Mouse (Mus musculus) heart, adult 2 months (tissue): ENCODE data around the gene Gm10842. TPM values are rescaled to one million over a fixed set of nuclear protein-coding genes. Genes with fewer than 3 reads are reported as not detected.

ENCODE experiments used
- DNase-seq, 2 experiments: peaks; one replicate each; pipeline ENCODE4 v3.0.0; 2021
- H3K27ac ChIP-seq: fragments of 200-600 bp; 2 replicates; pipeline ENCODE4 v1.8.1; 2022
- H3K27me3 ChIP-seq: fragments of 200-500 bp; 2 replicates; pipeline ENCODE4 v1.6.1; 2012; ENCODE audit warnings: mild to moderate bottlenecking, low read length, inconsistent platforms, mixed read lengths; ENCODE audit not compliant: control insufficient read depth, insufficient read depth
- H3K36me3 ChIP-seq: fragments of 200-500 bp; 2 replicates; pipeline ENCODE4 v1.6.1; 2012; ENCODE audit warnings: low read length, inconsistent platforms; ENCODE audit not compliant: control insufficient read depth, insufficient read depth
- H3K4me1 ChIP-seq: fragments of 200-500 bp; 2 replicates; pipeline ENCODE4 v1.6.1; 2011; ENCODE audit warnings: low read length; ENCODE audit not compliant: control insufficient read depth, insufficient read depth
- H3K4me3 ChIP-seq: fragments of 200-600 bp; 2 replicates; pipeline ENCODE4 v1.8.1; 2022
- H3K79me2 ChIP-seq: fragments of 200-500 bp; replicated peaks from 2 replicates; pipeline ENCODE4 v1.6.1; 2012; ENCODE audit warnings: mild to moderate bottlenecking, inconsistent platforms, low read length, moderate library complexity, mixed read lengths; ENCODE audit not compliant: control insufficient read depth, insufficient read depth
- H3K9ac ChIP-seq: fragments of 200-500 bp; 2 replicates; pipeline ENCODE4 v1.6.1; 2012; ENCODE audit warnings: low read depth, mild to moderate bottlenecking, control low read depth, inconsistent platforms, low read length, mixed read lengths
- CTCF ChIP-seq: fragments of 200-600 bp; IDR thresholded peaks from 2 replicates; pipeline ENCODE4 v1.8.1; 2022; ENCODE audit warnings: antibody characterized with exemption, mild to moderate bottlenecking, moderate library complexity
- EP300 ChIP-seq: fragments of 200-500 bp; IDR thresholded peaks from 2 replicates; pipeline ENCODE4 v1.6.1; 2011; ENCODE audit warnings: low read depth, low read length, control low read depth; ENCODE audit not compliant: insufficient read depth
- POLR2A ChIP-seq: fragments of 200-500 bp; IDR thresholded peaks from 2 replicates; pipeline ENCODE4 v1.6.1; 2011; ENCODE audit warnings: mild to moderate bottlenecking, low read depth, low read length, control low read depth; ENCODE audit not compliant: insufficient read depth
- WGBS: fragments of 180-500 bp; shearing (Covaris S2); methylation state at CpG from one replicate; pipeline ENCODE4 v1.1.7; 2018; 5-methylcytosine and 5-hydroxymethylcytosine counted together
- intact Hi-C: fragments of 180-260 bp; cut with DNase I; formaldehyde crosslinking; loops from one replicate; pipeline ENCODE4 v1.15.1; 2025
- polyA plus RNA-seq: library from polyadenylated mRNA; depleted of rRNA; stranded (reverse); fragments of >200 nt; gene quantifications from 2 replicates; pipeline ENCODE4 v1.2.3, GENCODE M21; 2012
- total RNA-seq, 2 experiments: library from RNA; stranded (reverse); gene quantifications; 2 replicates each; pipeline ENCODE4 v1.2.3; 2021

Gm10842 gene
- total and polyA plus RNA-seq, 3 experiments = not detected

- intact Hi-C loops = no loop called here
- Histone ChIP-seq H3K36me3 (no peaks in the 10 kb centered on the region), H3K4me1 (no peaks in the 10 kb centered on the region), H3K27me3 (no peaks in the 10 kb centered on the region), H3K79me2 (no peaks in the 10 kb centered on the region), H3K4me3 (no peak overlapping the region), H3K27ac (no peak overlapping the region), H3K9ac (no peak overlapping the region)
- WGBS = 57% methylated on average over 4 of the region's 4 CpGs
- DNase-seq = no peak
- TF ChIP-seq POLR2A (no peak), CTCF (no peak), EP300 (no peak)
Measured at GRCm38 (mm10) chr11:105150691-105151090, 4.0 kb downstream of the Gm10842 start.

GRCm38 (mm10) chr11:105151226-105152016 lies 4.7 kb downstream of the Gm10842 start:
- Histone ChIP-seq H3K9ac (no peak overlapping the region), H3K4me3 (no peak overlapping the region), H3K27me3 (no peaks in the 10 kb centered on the region), H3K36me3 (no peaks in the 10 kb centered on the region), H3K4me1 (no peaks in the 10 kb centered on the region), H3K79me2 (no peaks in the 10 kb centered on the region), H3K27ac (no peak overlapping the region)
- DNase-seq = no peak
- TF ChIP-seq EP300 = no peak
- no peak for TF ChIP-seq CTCF
- TF ChIP-seq POLR2A = no peak
- intact Hi-C loops = no loop called here
- WGBS = 25% methylated on average over 19 of the region's 19 CpGs

DNA sequence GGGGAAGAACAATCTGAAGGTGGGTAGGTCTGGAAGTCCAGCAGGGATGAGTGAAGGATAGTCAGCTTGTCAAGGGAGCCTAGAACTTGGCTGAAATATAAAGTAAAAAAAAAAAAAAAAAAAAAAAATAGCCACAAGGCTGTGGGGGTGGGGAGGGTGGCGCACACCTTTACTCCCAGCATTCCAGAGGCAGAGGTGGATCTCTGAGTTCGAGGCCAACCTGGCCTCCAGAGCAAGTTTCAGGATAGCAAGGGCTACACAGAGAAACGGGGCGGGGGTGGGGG lies 5.3 kb downstream of the Gm10842 start:
- 52% methylated on average over 4 of the region's 4 CpGs for WGBS
- Histone ChIP-seq H3K4me3 (no peak overlapping the region), H3K4me1 (no peaks in the 10 kb centered on the region), H3K79me2 (no peaks in the 10 kb centered on the region), H3K36me3 (no peaks in the 10 kb centered on the region), H3K27me3 (no peaks in the 10 kb centered on the region), H3K27ac (no peak overlapping the region), H3K9ac (no peak overlapping the region)
- no peak for TF ChIP-seq CTCF
- TF ChIP-seq EP300 = no peak
- TF ChIP-seq POLR2A = no peak
- no peak for DNase-seq
- intact Hi-C loops = no loop called here

GRCm38 (mm10) chr11:105152357-105152899 lies 5.7 kb downstream of the Gm10842 start:
- H3K27ac ChIP-seq = no peak overlapping the region
- H3K27me3 ChIP-seq = no peaks in the 10 kb centered on the region
- no peak for TF ChIP-seq POLR2A
- TF ChIP-seq CTCF = no peak
- no peak for TF ChIP-seq EP300
- intact Hi-C loops = no loop called here
- H3K4me3 ChIP-seq = no peak overlapping the region
- H3K4me1 ChIP-seq = no peaks in the 10 kb centered on the region
- H3K9ac ChIP-seq = no peak overlapping the region
- 79% methylated on average over 11 of the region's 11 CpGs for WGBS
- H3K36me3 ChIP-seq = no peaks in the 10 kb centered on the region
- DNase-seq = no peak
- H3K79me2 ChIP-seq = no peaks in the 10 kb centered on the region

- no peak overlapping the region for H3K27ac ChIP-seq
- intact Hi-C loops = no loop called here
- no peak overlapping the region for H3K4me3 ChIP-seq
- no peaks in the 10 kb centered on the region for H3K4me1 ChIP-seq
- no peaks in the 10 kb centered on the region for H3K36me3 ChIP-seq
- no peak overlapping the region for H3K9ac ChIP-seq
- DNase-seq = peak; percentile 15 to 29
- WGBS = 32% methylated on average over 12 of the region's 12 CpGs
- no peaks in the 10 kb centered on the region for H3K27me3 ChIP-seq
- no peaks in the 10 kb centered on the region for H3K79me2 ChIP-seq
- TF ChIP-seq POLR2A = no peak
- no peak for TF ChIP-seq CTCF
- no peak for TF ChIP-seq EP300
Measured at GRCm38 (mm10) chr11:105153068-105153833, 6.6 kb downstream of the Gm10842 start.

DNA sequence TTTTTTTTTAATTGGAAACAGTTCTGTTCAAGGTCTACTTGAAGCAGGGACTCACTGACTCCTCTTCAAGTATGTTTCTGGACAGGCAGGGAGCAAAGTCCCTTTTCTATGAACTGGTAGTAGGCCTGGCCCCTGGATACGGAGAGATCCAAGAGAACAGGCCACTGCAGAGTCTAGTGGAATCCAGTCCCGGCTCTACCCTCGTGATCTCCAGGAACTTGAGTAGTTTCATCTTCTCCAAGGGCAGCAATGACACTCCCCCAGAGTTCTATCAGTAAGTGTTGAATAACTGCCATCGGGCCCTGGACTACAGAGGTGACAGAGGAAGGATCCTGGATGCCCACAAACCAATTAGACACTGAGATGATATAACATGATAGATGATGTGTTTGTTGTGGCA lies 9.2 kb downstream of the Gm10842 start:
- TF ChIP-seq EP300 (no peak), CTCF (no peak), POLR2A (no peak)
- Histone ChIP-seq H3K79me2 (no peaks in the 10 kb centered on the region), H3K27ac (no peak overlapping the region)

More for the DNA sequence above, 9.2 kb downstream of the Gm10842 start:
- WGBS = 49% methylated on average over 4 of the region's 4 CpGs
- H3K4me1 ChIP-seq = no peaks in the 10 kb centered on the region
- DNase-seq = no peak
- no peaks in the 10 kb centered on the region for H3K27me3 ChIP-seq
- H3K36me3 ChIP-seq = no peaks in the 10 kb centered on the region
- intact Hi-C loops = no loop called here
- H3K4me3 ChIP-seq = no peak overlapping the region
- no peak overlapping the region for H3K9ac ChIP-seq
